Mouse (Mus musculus): ENCODE data around the gene Rpl27a. TPM values are rescaled to one million over a fixed set of nuclear protein-coding genes. Genes with fewer than 3 reads are reported as not detected.

Rpl27a gene
- polyA plus RNA-seq, 1 experiment from 2014 or later, result 165 TPM

DNA sequence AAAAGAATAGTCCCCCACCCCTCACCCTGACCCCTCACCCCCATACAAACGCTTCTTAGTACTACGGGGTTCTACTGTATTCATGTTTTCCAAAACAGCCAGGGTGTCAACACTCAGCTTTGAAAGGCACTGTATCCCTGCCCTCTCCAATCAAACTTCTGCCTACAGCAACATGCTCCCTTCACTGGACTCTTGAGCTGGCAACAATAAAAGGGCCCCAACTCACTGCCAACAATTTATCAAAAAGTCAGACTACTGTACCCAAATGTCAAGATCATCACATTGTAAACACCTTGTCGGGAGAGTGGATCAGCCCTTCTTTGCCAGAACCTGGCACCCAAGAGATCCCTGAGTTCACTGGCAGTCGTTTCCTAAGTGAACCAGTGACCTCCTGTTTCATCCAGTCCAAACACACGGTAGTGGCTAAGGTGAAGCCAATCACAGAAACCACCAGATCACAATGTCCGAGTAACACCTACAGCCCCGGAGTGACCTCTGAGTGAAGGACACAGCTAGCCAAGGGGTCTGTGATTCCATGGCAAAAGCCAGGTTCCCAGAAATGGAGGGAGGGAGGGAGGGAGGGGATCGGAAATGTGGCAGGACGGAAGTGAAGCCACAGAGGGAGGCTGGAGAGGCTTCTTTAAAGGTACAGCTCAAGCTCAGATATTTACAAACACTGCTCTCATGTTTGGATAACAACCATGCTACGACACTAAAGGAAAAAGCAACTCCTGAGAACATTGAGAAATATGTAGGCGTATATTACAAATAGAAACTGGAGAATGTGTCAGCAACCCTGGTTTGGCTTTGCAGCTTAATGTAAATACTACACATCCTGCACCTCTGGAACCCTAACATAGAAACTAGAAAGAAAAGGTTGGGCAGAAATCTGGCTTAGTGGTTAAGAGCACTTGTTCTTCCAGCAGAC, 48.2 kb downstream of the Rpl27a start:
- ATAC-seq (ENCODE audit: low FRiP score, low TSS enrichment), result no peak
- H3K27ac ChIP-seq (ENCODE audit: low read depth, low read length), result no peak overlapping the region
- WGBS, result 74% methylated on average over 11 of the region's 11 CpGs
- no peaks in the 10 kb centered on the region for H3K9me3 ChIP-seq (ENCODE audit: control insufficient read depth, low read length)
- no peaks in the 10 kb centered on the region; the same call in 1 of the 2 replicates for H3K36me3 ChIP-seq (ENCODE audit: control insufficient read depth, insufficient read depth, low read length)
- H3K27me3 ChIP-seq (ENCODE audit: control insufficient read depth, insufficient read depth, low read length), result no peaks in the 10 kb centered on the region
- H3K4me2 ChIP-seq (replicated peaks; ENCODE audit: low read depth, low read length), result no peak overlapping the region
- H3K4me1 ChIP-seq (ENCODE audit: control insufficient read depth, insufficient read depth, low read length), result peaks cover 18% of the 10 kb centered on the region
- no peak overlapping the region for H3K4me3 ChIP-seq (ENCODE audit: low read length)
- no peak overlapping the region for H3K9ac ChIP-seq (ENCODE audit: low read depth, low read length)

- ATAC-seq (ENCODE audit: low FRiP score, low TSS enrichment), result no peak
- Histone ChIP-seq H3K9ac (ENCODE audit: low read depth, low read length) (no peak overlapping the region), H3K9me3 (ENCODE audit: control insufficient read depth, low read length) (no peaks in the 10 kb centered on the region), H3K4me2 (replicated peaks; ENCODE audit: low read depth, low read length) (no peak overlapping the region), H3K4me1 (ENCODE audit: control insufficient read depth, insufficient read depth, low read length) (peaks cover 7% of the 10 kb centered on the region), H3K4me3 (ENCODE audit: low read length) (no peak overlapping the region), H3K27me3 (ENCODE audit: control insufficient read depth, insufficient read depth, low read length) (no peaks in the 10 kb centered on the region), H3K27ac (ENCODE audit: low read depth, low read length) (no peak overlapping the region), H3K36me3 (ENCODE audit: control insufficient read depth, insufficient read depth, low read length) (no peaks in the 10 kb centered on the region; the same call in 1 of the 2 replicates)
- 91% methylated on average over 4 of the region's 4 CpGs for WGBS
Measured at GRCm38 (mm10) chr7:109568391-109568892, 49.5 kb downstream of the Rpl27a start.

Small RNAs within 50 kb of the gene (microRNA-seq; reads per million reads assigned to microRNA genes)
- gene Gm47284, result 1.5 reads per million

Other genes starting within 250 kb of the Rpl27a start
- gene Stk33, start 80.1 kb upstream of the Rpl27a start, polyA plus RNA-seq (2014; fragmentation: Nextera tagmentation; extraction: Ambion mirVana), result 0.39 and 0.49 TPM in 2 replicates
- gene Trim66, start 11.0 kb upstream of the Rpl27a start, polyA plus RNA-seq (2014; fragmentation: Nextera tagmentation; extraction: Ambion mirVana), result 0.04 TPM in 1 of 2 replicates, not detected in the other
- 25.7 and 35.8 TPM in 2 replicates for gene St5, start 184.5 kb downstream of the Rpl27a start, polyA plus RNA-seq (2014; fragmentation: Nextera tagmentation; extraction: Ambion mirVana)
- 24.7 and 28.2 TPM in 2 replicates for gene Akip1, start 184.5 kb downstream of the Rpl27a start, polyA plus RNA-seq (2014; fragmentation: Nextera tagmentation; extraction: Ambion mirVana)
- 0.27 TPM in 1 of 2 replicates, not detected in the other for gene BC051019, start 204.7 kb downstream of the Rpl27a start, polyA plus RNA-seq (2014; fragmentation: Nextera tagmentation; extraction: Ambion mirVana)
- not detected in 2 replicates for gene Ascl3, start 212.6 kb downstream of the Rpl27a start, polyA plus RNA-seq (2014; fragmentation: Nextera tagmentation; extraction: Ambion mirVana)
- 41.1 and 46.9 TPM in 2 replicates for gene Tmem9b, start 233.7 kb downstream of the Rpl27a start, polyA plus RNA-seq (2014; fragmentation: Nextera tagmentation; extraction: Ambion mirVana)

Data from kidney, embryonic 14.5 days (tissue).